Mouse (Mus musculus): ENCODE data around the gene Xpo4. TPM values are rescaled to one million over a fixed set of nuclear protein-coding genes. Genes with fewer than 3 reads are reported as not detected.

Xpo4 gene
- 10.5 and 12.2 TPM in 2 replicates for polyA plus RNA-seq (2015; fragmentation: Nextera tagmentation; extraction: Ambion mirVana)

GRCm38 (mm10) chr14:57664822-57665627 lies at the start of gene Xpo4:
Gene Xpo4, minus strand, starts transcription at chr14:57665430.
- Histone ChIP-seq H3K27me3 (ENCODE audit: control insufficient read depth, insufficient read depth, low read depth, low read length) (no peaks in the 10 kb centered on the region), H3K27ac (ENCODE audit: low read length) (peak within 1 kb of the TSS; percentile 97), H3K9me3 (replicated peaks; ENCODE audit: control insufficient read depth, low read length, poor library complexity, severe bottlenecking) (no peaks in the 10 kb centered on the region), H3K9ac (ENCODE audit: low read depth, low read length) (peak within 1 kb of the TSS; percentile 93), H3K4me1 (ENCODE audit: control insufficient read depth, insufficient read depth, low read length) (peaks cover 22% of the 10 kb centered on the region), H3K4me2 (ENCODE audit: low read length) (peak within 1 kb of the TSS; percentile 71), H3K36me3 (ENCODE audit: control insufficient read depth, insufficient read depth, low read length) (no peaks in the 10 kb centered on the region), H3K4me3 (ENCODE audit: low read depth, low read length) (peak within 1 kb of the TSS; percentile 87)
- ATAC-seq = peak; percentile 98
- WGBS = under 1% methylated on average over 67 of the region's 80 CpGs

DNA sequence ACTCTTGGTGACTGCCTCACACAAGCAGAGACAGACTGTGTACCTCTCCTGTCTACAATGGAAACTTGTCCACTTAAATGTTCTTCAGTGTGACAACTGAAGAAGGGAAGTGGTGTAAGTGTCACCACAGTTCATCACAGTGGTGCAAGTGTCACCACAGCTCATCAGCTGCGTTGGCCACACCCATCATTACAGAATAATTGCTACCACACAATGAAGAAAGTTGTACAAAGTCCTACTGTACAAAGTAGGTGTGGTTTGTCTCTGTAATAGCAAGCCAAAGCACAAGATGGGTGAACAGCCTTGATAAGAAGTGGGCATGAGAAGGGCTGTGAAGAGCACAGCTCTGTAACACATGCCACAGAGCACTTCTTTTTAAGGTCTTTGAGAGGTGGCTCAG lies 47.7 kb upstream of the Xpo4 start:
- H3K9ac ChIP-seq (ENCODE audit: low read depth, low read length) = no peak overlapping the region
- H3K27ac ChIP-seq (ENCODE audit: low read length) = no peak overlapping the region
- ATAC-seq = no peak
- no peak overlapping the region for H3K4me2 ChIP-seq (ENCODE audit: low read length)
- no peaks in the 10 kb centered on the region for H3K36me3 ChIP-seq (ENCODE audit: control insufficient read depth, insufficient read depth, low read length)
- H3K9me3 ChIP-seq (replicated peaks; ENCODE audit: control insufficient read depth, low read length, poor library complexity, severe bottlenecking) = no peaks in the 10 kb centered on the region
- H3K27me3 ChIP-seq (ENCODE audit: control insufficient read depth, insufficient read depth, low read depth, low read length) = no peaks in the 10 kb centered on the region
- 100% methylated on average over 1 of the region's 1 CpGs for WGBS
- H3K4me3 ChIP-seq (ENCODE audit: low read depth, low read length) = no peak overlapping the region
- H3K4me1 ChIP-seq (ENCODE audit: control insufficient read depth, insufficient read depth, low read length) = peaks cover 10% of the 10 kb centered on the region

GRCm38 (mm10) chr14:57711059-57711458 lies 45.8 kb upstream of the Xpo4 start:
- Histone ChIP-seq H3K4me2 (ENCODE audit: low read length) (no peak overlapping the region), H3K27ac (ENCODE audit: low read length) (no peak overlapping the region), H3K4me1 (ENCODE audit: control insufficient read depth, insufficient read depth, low read length) (peaks cover 22% of the 10 kb centered on the region), H3K36me3 (ENCODE audit: control insufficient read depth, insufficient read depth, low read length) (no peaks in the 10 kb centered on the region), H3K9me3 (replicated peaks; ENCODE audit: control insufficient read depth, low read length, poor library complexity, severe bottlenecking) (no peaks in the 10 kb centered on the region), H3K9ac (ENCODE audit: low read depth, low read length) (no peak overlapping the region), H3K4me3 (ENCODE audit: low read depth, low read length) (no peak overlapping the region), H3K27me3 (ENCODE audit: control insufficient read depth, insufficient read depth, low read depth, low read length) (no peaks in the 10 kb centered on the region)
- ATAC-seq = no peak
- WGBS = 89% methylated on average over 6 of the region's 6 CpGs

DNA sequence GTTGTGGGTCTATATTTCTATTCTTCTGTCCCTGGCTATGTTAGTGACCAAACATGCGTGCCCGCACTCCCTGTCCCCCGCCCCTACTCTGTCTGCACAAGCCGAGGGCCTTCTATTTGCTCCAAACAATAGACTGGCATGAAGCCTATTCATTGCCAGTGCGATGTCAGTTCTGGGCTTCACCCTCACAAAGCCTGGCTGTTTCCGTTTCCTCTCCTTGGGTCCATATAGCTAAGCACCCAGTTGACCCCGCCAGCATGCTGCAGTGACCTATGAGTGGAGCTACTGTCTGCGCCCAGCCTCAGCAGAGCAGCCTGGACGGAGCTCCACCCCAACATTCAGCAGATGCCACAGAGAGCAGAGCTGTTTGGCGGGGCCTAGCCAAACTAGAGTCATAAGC lies 43.9 kb upstream of the Xpo4 start:
- peaks cover 22% of the 10 kb centered on the region for H3K4me1 ChIP-seq (ENCODE audit: control insufficient read depth, insufficient read depth, low read length)
- H3K36me3 ChIP-seq (ENCODE audit: control insufficient read depth, insufficient read depth, low read length) = no peaks in the 10 kb centered on the region
- H3K4me2 ChIP-seq (ENCODE audit: low read length) = no peak overlapping the region
- ATAC-seq = 0 out of 2 replicates have a peak, but pooled peaks have one; percentile 40
- no peak overlapping the region for H3K9ac ChIP-seq (ENCODE audit: low read depth, low read length)
- WGBS = 14% methylated on average over 10 of the region's 10 CpGs
- no peak overlapping the region for H3K4me3 ChIP-seq (ENCODE audit: low read depth, low read length)
- no peaks in the 10 kb centered on the region for H3K27me3 ChIP-seq (ENCODE audit: control insufficient read depth, insufficient read depth, low read depth, low read length)
- no peaks in the 10 kb centered on the region for H3K9me3 ChIP-seq (replicated peaks; ENCODE audit: control insufficient read depth, low read length, poor library complexity, severe bottlenecking)
- no peak overlapping the region for H3K27ac ChIP-seq (ENCODE audit: low read length)

DNA sequence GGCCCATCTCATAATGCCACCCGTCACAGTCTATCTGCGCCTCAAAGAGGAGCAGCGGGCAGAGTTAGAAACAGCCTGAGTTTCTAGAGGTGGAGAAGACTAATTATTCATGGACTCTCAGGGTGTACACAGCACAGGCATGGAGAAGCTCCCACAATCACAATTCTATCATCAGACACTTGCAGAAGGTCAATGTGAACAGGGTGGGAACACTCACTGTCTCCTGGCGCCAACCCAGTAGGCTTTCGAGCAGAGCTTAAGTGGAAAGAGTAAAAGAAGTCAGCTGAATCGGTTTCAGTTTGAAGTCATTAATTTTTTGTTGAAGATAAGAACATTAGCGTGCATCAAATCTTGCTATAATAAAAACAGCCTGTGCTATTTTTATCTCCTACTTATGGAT lies 43.4 kb upstream of the Xpo4 start:
- Histone ChIP-seq H3K36me3 (ENCODE audit: control insufficient read depth, insufficient read depth, low read length) (no peaks in the 10 kb centered on the region), H3K4me3 (ENCODE audit: low read depth, low read length) (no peak overlapping the region), H3K27me3 (ENCODE audit: control insufficient read depth, insufficient read depth, low read depth, low read length) (no peaks in the 10 kb centered on the region), H3K4me1 (ENCODE audit: control insufficient read depth, insufficient read depth, low read length) (peaks cover 22% of the 10 kb centered on the region), H3K27ac (ENCODE audit: low read length) (no peak overlapping the region), H3K9me3 (replicated peaks; ENCODE audit: control insufficient read depth, low read length, poor library complexity, severe bottlenecking) (no peaks in the 10 kb centered on the region), H3K9ac (ENCODE audit: low read depth, low read length) (no peak overlapping the region), H3K4me2 (ENCODE audit: low read length) (no peak overlapping the region)
- WGBS = 55% methylated on average over 7 of the region's 7 CpGs
- ATAC-seq = no peak

- peaks cover 22% of the 10 kb centered on the region for H3K4me1 ChIP-seq (ENCODE audit: control insufficient read depth, insufficient read depth, low read length)
- H3K27ac ChIP-seq (ENCODE audit: low read length) = peak overlapping the region; percentile 66
- 24% methylated on average over 18 of the region's 18 CpGs for WGBS
- H3K36me3 ChIP-seq (ENCODE audit: control insufficient read depth, insufficient read depth, low read length) = no peaks in the 10 kb centered on the region
- H3K27me3 ChIP-seq (ENCODE audit: control insufficient read depth, insufficient read depth, low read depth, low read length) = no peaks in the 10 kb centered on the region
- no peaks in the 10 kb centered on the region for H3K9me3 ChIP-seq (replicated peaks; ENCODE audit: control insufficient read depth, low read length, poor library complexity, severe bottlenecking)
- no peak overlapping the region for H3K4me3 ChIP-seq (ENCODE audit: low read depth, low read length)
- ATAC-seq = peak; percentile 36
- H3K9ac ChIP-seq (ENCODE audit: low read depth, low read length) = peak overlapping the region; percentile 25
- H3K4me2 ChIP-seq (ENCODE audit: low read length) = peak overlapping the region; percentile 16; the same call in 1 of the 2 replicates
Measured at GRCm38 (mm10) chr14:57707100-57707893, 42.1 kb upstream of the Xpo4 start.

DNA sequence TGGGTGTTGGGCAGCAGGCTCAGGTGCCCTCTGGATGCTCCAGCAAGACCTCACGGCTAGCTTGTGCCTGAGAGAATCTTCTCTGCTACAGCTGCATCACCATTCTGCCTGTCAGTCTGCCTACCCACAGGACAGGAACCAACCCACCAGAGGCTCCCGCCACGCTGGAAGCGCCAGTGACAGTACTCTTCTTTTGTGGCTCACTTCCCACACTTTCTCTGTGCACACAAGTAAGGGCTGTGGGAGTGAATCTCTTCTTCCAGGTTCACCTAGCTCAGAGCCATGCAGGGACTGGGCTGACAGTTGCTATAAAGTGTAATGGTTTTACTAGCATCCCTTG lies 41.5 kb upstream of the Xpo4 start:
- Histone ChIP-seq H3K27me3 (ENCODE audit: control insufficient read depth, insufficient read depth, low read depth, low read length) (no peaks in the 10 kb centered on the region), H3K9ac (ENCODE audit: low read depth, low read length) (no peak overlapping the region), H3K4me2 (ENCODE audit: low read length) (no peak overlapping the region), H3K4me1 (ENCODE audit: control insufficient read depth, insufficient read depth, low read length) (peaks cover 22% of the 10 kb centered on the region), H3K27ac (ENCODE audit: low read length) (peak overlapping the region; percentile 66), H3K36me3 (ENCODE audit: control insufficient read depth, insufficient read depth, low read length) (no peaks in the 10 kb centered on the region), H3K4me3 (ENCODE audit: low read depth, low read length) (no peak overlapping the region), H3K9me3 (replicated peaks; ENCODE audit: control insufficient read depth, low read length, poor library complexity, severe bottlenecking) (no peaks in the 10 kb centered on the region)
- peak; percentile 46 for ATAC-seq
- 53% methylated on average over 4 of the region's 4 CpGs for WGBS

DNA sequence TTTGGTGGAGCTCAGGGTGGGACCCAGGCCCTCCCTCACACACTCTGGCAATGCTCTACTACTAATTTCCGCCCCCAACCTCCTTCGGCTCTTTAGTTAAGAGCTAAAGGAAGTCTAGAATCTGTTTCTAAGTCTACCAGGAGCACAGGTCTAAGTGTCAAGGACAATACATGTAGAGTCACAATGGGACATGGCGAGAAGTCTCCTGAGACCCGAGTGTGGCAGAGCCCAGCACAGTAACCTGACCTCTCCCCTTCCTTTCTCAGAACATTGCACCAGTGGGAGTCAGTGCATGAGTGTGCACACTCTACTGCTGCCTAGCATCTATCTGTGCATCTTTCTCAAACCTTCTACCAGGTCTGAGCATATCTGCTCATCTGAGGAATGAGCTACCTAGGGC lies 40.5 kb upstream of the Xpo4 start:
- no peak overlapping the region for H3K4me2 ChIP-seq (ENCODE audit: low read length)
- 83% methylated on average over 4 of the region's 4 CpGs for WGBS
- H3K27me3 ChIP-seq (ENCODE audit: control insufficient read depth, insufficient read depth, low read depth, low read length) = no peaks in the 10 kb centered on the region
- no peak for ATAC-seq
- H3K9ac ChIP-seq (ENCODE audit: low read depth, low read length) = no peak overlapping the region
- H3K36me3 ChIP-seq (ENCODE audit: control insufficient read depth, insufficient read depth, low read length) = no peaks in the 10 kb centered on the region
- no peaks in the 10 kb centered on the region for H3K9me3 ChIP-seq (replicated peaks; ENCODE audit: control insufficient read depth, low read length, poor library complexity, severe bottlenecking)
- no peak overlapping the region for H3K4me3 ChIP-seq (ENCODE audit: low read depth, low read length)
- H3K4me1 ChIP-seq (ENCODE audit: control insufficient read depth, insufficient read depth, low read length) = peaks cover 22% of the 10 kb centered on the region
- H3K27ac ChIP-seq (ENCODE audit: low read length) = no peak overlapping the region

- no peaks in the 10 kb centered on the region for H3K9me3 ChIP-seq (replicated peaks; ENCODE audit: control insufficient read depth, low read length, poor library complexity, severe bottlenecking)
- peaks cover 22% of the 10 kb centered on the region for H3K4me1 ChIP-seq (ENCODE audit: control insufficient read depth, insufficient read depth, low read length)
- H3K4me2 ChIP-seq (ENCODE audit: low read length) = no peak overlapping the region
- H3K27ac ChIP-seq (ENCODE audit: low read length) = no peak overlapping the region
- 94% methylated on average over 4 of the region's 4 CpGs for WGBS
- H3K9ac ChIP-seq (ENCODE audit: low read depth, low read length) = no peak overlapping the region
- ATAC-seq = no peak
- no peak overlapping the region for H3K4me3 ChIP-seq (ENCODE audit: low read depth, low read length)
- no peaks in the 10 kb centered on the region for H3K27me3 ChIP-seq (ENCODE audit: control insufficient read depth, insufficient read depth, low read depth, low read length)
- H3K36me3 ChIP-seq (ENCODE audit: control insufficient read depth, insufficient read depth, low read length) = no peaks in the 10 kb centered on the region
Measured at GRCm38 (mm10) chr14:57705075-57705474, 39.8 kb upstream of the Xpo4 start.
